Mouse (Mus musculus) stomach, embryonic 15.5 days (tissue): ENCODE data around the gene Tmem208. TPM values are rescaled to one million over a fixed set of nuclear protein-coding genes. Genes with fewer than 3 reads are reported as not detected.

Source experiments
- ATAC-seq: fragments of 200-750 bp; cut with Nextera tagmentation; 2 replicates; pipeline ENCODE4 v1.8.0; 2017; ENCODE audit warnings: low read depth, moderate number of reproducible peaks, moderate TSS enrichment; ENCODE audit not compliant: insufficient read depth, low FRiP score
- H3K27ac ChIP-seq: fragments of 300-500 bp; sonication (generic); 2 replicates; pipeline ENCODE4 v1.5.1; 2015; ENCODE audit warnings: mild to moderate bottlenecking, inconsistent platforms
- H3K27me3 ChIP-seq: fragments of 300-500 bp; sonication (generic); replicated peaks from 2 replicates; pipeline ENCODE4 v1.6.1; 2015; ENCODE audit warnings: inconsistent platforms
- H3K36me3 ChIP-seq: fragments of 300-500 bp; sonication (generic); 2 replicates; pipeline ENCODE4 v1.6.1; 2015; ENCODE audit warnings: inconsistent platforms
- H3K4me1 ChIP-seq: fragments of 300-500 bp; sonication (generic); 2 replicates; pipeline ENCODE4 v1.6.1; 2015; ENCODE audit warnings: inconsistent platforms
- H3K4me2 ChIP-seq: fragments of 300-500 bp; sonication (generic); 2 replicates; pipeline ENCODE4 v1.6.1; 2015; ENCODE audit warnings: mild to moderate bottlenecking, inconsistent platforms
- H3K4me3 ChIP-seq: fragments of 300-500 bp; sonication (generic); replicated peaks from 2 replicates; pipeline ENCODE4 v1.5.1; 2015; ENCODE audit warnings: inconsistent platforms
- H3K9ac ChIP-seq: fragments of 300-500 bp; sonication (generic); 2 replicates; pipeline ENCODE4 v1.6.1; 2015; ENCODE audit warnings: inconsistent platforms
- H3K9me3 ChIP-seq: fragments of 300-500 bp; sonication (generic); 2 replicates; pipeline ENCODE4 v1.6.1; 2016; ENCODE audit warnings: inconsistent platforms
- WGBS: fragments of 180-500 bp; shearing (Covaris S2); methylation state at CpG from one replicate; pipeline ENCODE4 v1.1.7; 2015; 5-methylcytosine and 5-hydroxymethylcytosine counted together
- polyA plus RNA-seq: library from polyadenylated mRNA; unstranded; fragments of >200 nt; fragmentation: Nextera tagmentation; extraction: Ambion mirVana; gene quantifications from 2 replicates; pipeline ENCODE4 v1.2.1, GENCODE M21; 2015

The Tmem208 gene
- polyA plus RNA-seq, 1 experiment from 2014 or later, result 131 TPM

GRCm38 (mm10) chr8:105303396-105303795, 22.8 kb upstream of the Tmem208 start:
- Histone ChIP-seq H3K4me2 (no peak overlapping the region), H3K4me3 (no peak overlapping the region), H3K27me3 (no peaks in the 10 kb centered on the region), H3K9me3 (no peaks in the 10 kb centered on the region), H3K36me3 (peaks cover 33% of the 10 kb centered on the region), H3K9ac (no peak overlapping the region), H3K4me1 (peaks cover 29% of the 10 kb centered on the region), H3K27ac (no peak overlapping the region)
- ATAC-seq, result no peak
- 82% methylated on average over 8 of the region's 8 CpGs for WGBS

- WGBS, result 75% methylated on average over 9 of the region's 9 CpGs
- Histone ChIP-seq H3K4me3 (no peak overlapping the region), H3K27ac (0 out of 2 replicates have a peak overlapping the region, but pooled peaks have one; percentile 89), H3K4me2 (no peak overlapping the region), H3K27me3 (no peaks in the 10 kb centered on the region), H3K36me3 (peaks cover 37% of the 10 kb centered on the region), H3K9me3 (no peaks in the 10 kb centered on the region), H3K4me1 (peaks cover 24% of the 10 kb centered on the region), H3K9ac (no peak overlapping the region)
- ATAC-seq, result no peak
Observed at GRCm38 (mm10) chr8:105303874-105304273, 22.3 kb upstream of the Tmem208 start.

GRCm38 (mm10) chr8:105304325-105305210, 21.6 kb upstream of the Tmem208 start:
- Histone ChIP-seq H3K36me3 (peaks cover 39% of the 10 kb centered on the region), H3K4me1 (peaks cover 21% of the 10 kb centered on the region), H3K4me3 (no peak overlapping the region), H3K9me3 (no peaks in the 10 kb centered on the region), H3K9ac (no peak overlapping the region), H3K4me2 (no peak overlapping the region), H3K27ac (peak overlapping the region; percentile 89; the same call in 1 of the 2 replicates), H3K27me3 (no peaks in the 10 kb centered on the region)
- WGBS, result 58% methylated on average over 9 of the region's 9 CpGs
- no peak for ATAC-seq

GRCm38 (mm10) chr8:105305211-105306145, 20.7 kb upstream of the Tmem208 start, which contains the start of gene Elmo3:
Elmo3 (plus strand) TSS chr8:105305601.
- 5% methylated on average over 29 of the region's 30 CpGs for WGBS
- Histone ChIP-seq H3K9ac (peak within 1 kb of the TSS; percentile 10; the same call in 1 of the 2 replicates), H3K27me3 (no peaks in the 10 kb centered on the region), H3K4me1 (peaks cover 17% of the 10 kb centered on the region), H3K36me3 (peaks cover 31% of the 10 kb centered on the region), H3K4me2 (peak within 1 kb of the TSS; percentile 74), H3K9me3 (no peaks in the 10 kb centered on the region), H3K4me3 (peak within 1 kb of the TSS; percentile 43), H3K27ac (peak within 1 kb of the TSS; percentile 89)
- peak; percentile 93 for ATAC-seq

GRCm38 (mm10) chr8:105306146-105306691, 19.9 kb upstream of the Tmem208 start:
- Histone ChIP-seq H3K4me2 (peak overlapping the region; percentile 74), H3K27ac (peak overlapping the region; percentile 89; the same call in 1 of the 2 replicates), H3K9me3 (no peaks in the 10 kb centered on the region), H3K9ac (no peak overlapping the region), H3K4me3 (peak overlapping the region; percentile 43), H3K4me1 (peaks cover 17% of the 10 kb centered on the region), H3K36me3 (peaks cover 25% of the 10 kb centered on the region), H3K27me3 (no peaks in the 10 kb centered on the region)
- ATAC-seq, result no peak
- 35% methylated on average over 5 of the region's 5 CpGs for WGBS

- ATAC-seq, result no peak
- peaks cover 17% of the 10 kb centered on the region for H3K4me1 ChIP-seq
- H3K4me3 ChIP-seq, result no peak overlapping the region
- WGBS, result 94% methylated on average over 13 of the region's 13 CpGs
- H3K36me3 ChIP-seq, result peaks cover 32% of the 10 kb centered on the region
- no peak overlapping the region for H3K9ac ChIP-seq
- no peaks in the 10 kb centered on the region for H3K27me3 ChIP-seq
- no peak overlapping the region for H3K4me2 ChIP-seq
- no peak overlapping the region for H3K27ac ChIP-seq
- no peaks in the 10 kb centered on the region for H3K9me3 ChIP-seq
Observed at GRCm38 (mm10) chr8:105307670-105308069, 18.5 kb upstream of the Tmem208 start.

GRCm38 (mm10) chr8:105308428-105308827, 17.7 kb upstream of the Tmem208 start:
- H3K4me3 ChIP-seq, result no peak overlapping the region
- peaks cover 34% of the 10 kb centered on the region for H3K36me3 ChIP-seq
- no peak overlapping the region for H3K9ac ChIP-seq
- no peak for ATAC-seq
- H3K4me1 ChIP-seq, result peaks cover 17% of the 10 kb centered on the region
- H3K4me2 ChIP-seq, result no peak overlapping the region
- WGBS, result 91% methylated on average over 10 of the region's 10 CpGs
- H3K9me3 ChIP-seq, result no peaks in the 10 kb centered on the region
- H3K27me3 ChIP-seq, result no peaks in the 10 kb centered on the region
- no peak overlapping the region for H3K27ac ChIP-seq

GRCm38 (mm10) chr8:105309142-105309847, 16.9 kb upstream of the Tmem208 start:
- Histone ChIP-seq H3K4me3 (no peak overlapping the region), H3K36me3 (peaks cover 35% of the 10 kb centered on the region), H3K9ac (no peak overlapping the region), H3K27me3 (no peaks in the 10 kb centered on the region), H3K4me2 (no peak overlapping the region), H3K9me3 (no peaks in the 10 kb centered on the region), H3K27ac (no peak overlapping the region), H3K4me1 (peaks cover 14% of the 10 kb centered on the region)
- no peak for ATAC-seq
- WGBS, result 83% methylated on average over 15 of the region's 15 CpGs

- Histone ChIP-seq H3K36me3 (peaks cover 41% of the 10 kb centered on the region), H3K9ac (no peak overlapping the region), H3K4me2 (no peak overlapping the region), H3K4me1 (peaks cover 7% of the 10 kb centered on the region; the same call in 1 of the 2 replicates), H3K27me3 (no peaks in the 10 kb centered on the region), H3K4me3 (no peak overlapping the region), H3K27ac (no peak overlapping the region), H3K9me3 (no peaks in the 10 kb centered on the region)
- WGBS, result 83% methylated on average over 8 of the region's 8 CpGs
- no peak for ATAC-seq
Observed at GRCm38 (mm10) chr8:105310118-105310517, 16.0 kb upstream of the Tmem208 start.

GRCm38 (mm10) chr8:105311718-105312117, 14.4 kb upstream of the Tmem208 start:
- no peak overlapping the region for H3K4me3 ChIP-seq
- H3K36me3 ChIP-seq, result peaks cover 47% of the 10 kb centered on the region
- H3K27ac ChIP-seq, result no peak overlapping the region
- H3K27me3 ChIP-seq, result no peaks in the 10 kb centered on the region
- 80% methylated on average over 1 of the region's 1 CpGs for WGBS
- no peak overlapping the region for H3K4me2 ChIP-seq
- no peaks in the 10 kb centered on the region for H3K9me3 ChIP-seq
- H3K4me1 ChIP-seq, result no peaks in the 10 kb centered on the region
- H3K9ac ChIP-seq, result no peak overlapping the region
- no peak for ATAC-seq

- H3K4me2 ChIP-seq, result no peak overlapping the region
- H3K4me1 ChIP-seq, result no peaks in the 10 kb centered on the region
- 84% methylated on average over 8 of the region's 8 CpGs for WGBS
- peaks cover 44% of the 10 kb centered on the region for H3K36me3 ChIP-seq
- H3K27me3 ChIP-seq, result no peaks in the 10 kb centered on the region
- no peaks in the 10 kb centered on the region for H3K9me3 ChIP-seq
- no peak overlapping the region for H3K4me3 ChIP-seq
- H3K27ac ChIP-seq, result no peak overlapping the region
- peak; percentile 27; the same call in 1 of the 2 replicates for ATAC-seq
- H3K9ac ChIP-seq, result no peak overlapping the region
Observed at GRCm38 (mm10) chr8:105312891-105313481, 13.2 kb upstream of the Tmem208 start.
